Mouse (Mus musculus) liver, embryonic 15.5 days (tissue): ENCODE results near the gene Lmod1. TPM values are rescaled to one million over a fixed set of nuclear protein-coding genes. Genes with fewer than 3 reads are reported as not detected.
"Not testable (repeated sequence)": the region's sequence is repeated elsewhere in the genome, so short reads cannot be mapped to it uniquely, and the experiment has no call there.

ENCODE experiments used
- ATAC-seq: fragments of 200-750 bp; cut with Nextera tagmentation; 2 replicates; pipeline ENCODE4 v1.8.0; 2017; ENCODE audit warnings: moderate number of reproducible peaks, mild to moderate bottlenecking, moderate library complexity; ENCODE audit not compliant: insufficient read depth
- H3K27ac ChIP-seq: fragments of 300-500 bp; sonication (generic); replicated peaks from 2 replicates; pipeline ENCODE4 v1.5.1; 2015; ENCODE audit warnings: mild to moderate bottlenecking, inconsistent platforms
- H3K27me3 ChIP-seq: fragments of 300-500 bp; sonication (generic); 2 replicates; pipeline ENCODE4 v1.6.1; 2015; ENCODE audit warnings: mild to moderate bottlenecking, inconsistent platforms
- H3K36me3 ChIP-seq: fragments of 300-500 bp; sonication (generic); replicated peaks from 2 replicates; pipeline ENCODE4 v1.6.1; 2015; ENCODE audit warnings: moderate library complexity, mild to moderate bottlenecking, inconsistent platforms
- H3K4me1 ChIP-seq: fragments of 300-500 bp; sonication (generic); replicated peaks from 2 replicates; pipeline ENCODE4 v1.6.1; 2015; ENCODE audit warnings: inconsistent platforms
- H3K4me2 ChIP-seq: fragments of 300-500 bp; sonication (generic); 2 replicates; pipeline ENCODE4 v1.6.1; 2015; ENCODE audit warnings: moderate library complexity, mild to moderate bottlenecking, inconsistent platforms
- H3K4me3 ChIP-seq: fragments of 300-500 bp; sonication (generic); replicated peaks from 2 replicates; pipeline ENCODE4 v1.5.1; 2015; ENCODE audit warnings: mild to moderate bottlenecking, inconsistent platforms
- H3K9ac ChIP-seq: fragments of 300-500 bp; sonication (generic); 2 replicates; pipeline ENCODE4 v1.6.1; 2015; ENCODE audit warnings: moderate library complexity, mild to moderate bottlenecking, inconsistent platforms
- H3K9me3 ChIP-seq: fragments of 300-500 bp; sonication (generic); replicated peaks from 2 replicates; pipeline ENCODE4 v1.6.1; 2016; ENCODE audit warnings: inconsistent platforms
- WGBS: fragments of 180-500 bp; shearing (Covaris S2); methylation state at CpG from one replicate; pipeline ENCODE4 v1.1.7; 2015; ENCODE audit warnings: mixed read lengths; ENCODE audit not compliant: insufficient replicate concordance; 5-methylcytosine and 5-hydroxymethylcytosine counted together
- polyA plus RNA-seq: library from polyadenylated mRNA; unstranded; fragments of >200 nt; fragmentation: Nextera tagmentation; extraction: Ambion mirVana; gene quantifications from 2 replicates; pipeline ENCODE4 v1.2.1, GENCODE M21; 2015

Gene Lmod1
- polyA plus RNA-seq, 1 experiment from 2014 or later: 0.12 TPM

DNA sequence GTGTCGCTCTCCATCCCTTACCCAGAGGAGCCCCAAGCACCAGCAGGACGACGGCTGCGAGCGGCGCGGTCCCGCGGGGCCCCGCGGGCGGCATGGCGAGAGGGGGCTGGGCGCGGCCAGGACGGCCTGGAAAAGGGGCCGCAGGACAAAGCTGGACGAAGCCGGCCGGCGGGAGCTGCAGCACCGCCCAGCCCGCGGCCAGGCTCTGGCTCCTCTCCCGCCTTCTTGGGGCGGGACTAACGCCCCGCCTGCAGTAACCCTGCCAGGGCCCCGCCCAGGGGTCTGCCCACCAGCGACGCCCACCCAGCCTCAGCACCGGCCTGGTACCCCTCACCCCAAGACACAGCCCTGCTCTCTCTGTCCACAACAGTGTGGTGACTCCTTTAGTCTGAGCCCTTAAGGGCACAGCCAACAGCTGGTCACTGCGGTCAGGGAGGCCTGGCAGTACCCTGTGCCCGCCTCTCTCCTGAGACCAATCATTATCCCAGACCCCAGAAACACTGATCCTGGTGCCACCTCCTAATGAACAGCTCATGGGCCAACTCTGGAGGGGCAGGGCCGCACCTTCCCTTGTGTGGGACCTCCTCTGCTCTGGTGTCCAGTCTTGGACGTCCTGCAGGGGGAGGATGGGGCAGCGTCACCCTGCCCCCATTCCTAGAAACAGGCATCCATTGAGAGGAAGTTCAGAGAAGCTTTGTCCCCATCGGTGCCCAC is 50.4 kb downstream of the Lmod1 start, which contains the start of gene Shisa4:
Gene Shisa4 (minus strand): TSS at position 370 of the 714 bp plus-strand sequence.
- no peaks in the 10 kb centered on the region for H3K36me3 ChIP-seq
- H3K27ac ChIP-seq: no peak within 1 kb of the TSS
- H3K4me3 ChIP-seq: peak within 1 kb of the TSS; percentile 46
- peak; percentile 62 for ATAC-seq
- H3K9me3 ChIP-seq: no peaks in the 10 kb centered on the region
- H3K9ac ChIP-seq: no peak within 1 kb of the TSS
- WGBS: 4% methylated on average over 38 of the region's 38 CpGs
- peak within 1 kb of the TSS; percentile 70 for H3K4me2 ChIP-seq
- H3K4me1 ChIP-seq: peaks cover 9% of the 10 kb centered on the region; the same call in 1 of the 2 replicates
- peaks cover 57% of the 10 kb centered on the region for H3K27me3 ChIP-seq

GRCm38 (mm10) chr1:135378576-135378975 is 54.0 kb downstream of the Lmod1 start:
- ATAC-seq: no peak

GRCm38 (mm10) chr1:135379048-135379447 is 54.4 kb downstream of the Lmod1 start:
- WGBS: 37% methylated on average over 2 of the region's 2 CpGs

More at GRCm38 (mm10) chr1:135378576-135378975, 54.0 kb downstream of the Lmod1 start:
- Histone ChIP-seq H3K9me3 (no peaks in the 10 kb centered on the region), H3K27ac (no peak overlapping the region), H3K4me3 (no peak overlapping the region), H3K4me1 (peaks cover 9% of the 10 kb centered on the region; the same call in 1 of the 2 replicates), H3K27me3 (peaks cover 34% of the 10 kb centered on the region), H3K4me2 (no peak overlapping the region), H3K36me3 (peaks cover 9% of the 10 kb centered on the region; the same call in 1 of the 2 replicates), H3K9ac (no peak overlapping the region)
- WGBS: 53% methylated on average over 9 of the region's 9 CpGs

DNA sequence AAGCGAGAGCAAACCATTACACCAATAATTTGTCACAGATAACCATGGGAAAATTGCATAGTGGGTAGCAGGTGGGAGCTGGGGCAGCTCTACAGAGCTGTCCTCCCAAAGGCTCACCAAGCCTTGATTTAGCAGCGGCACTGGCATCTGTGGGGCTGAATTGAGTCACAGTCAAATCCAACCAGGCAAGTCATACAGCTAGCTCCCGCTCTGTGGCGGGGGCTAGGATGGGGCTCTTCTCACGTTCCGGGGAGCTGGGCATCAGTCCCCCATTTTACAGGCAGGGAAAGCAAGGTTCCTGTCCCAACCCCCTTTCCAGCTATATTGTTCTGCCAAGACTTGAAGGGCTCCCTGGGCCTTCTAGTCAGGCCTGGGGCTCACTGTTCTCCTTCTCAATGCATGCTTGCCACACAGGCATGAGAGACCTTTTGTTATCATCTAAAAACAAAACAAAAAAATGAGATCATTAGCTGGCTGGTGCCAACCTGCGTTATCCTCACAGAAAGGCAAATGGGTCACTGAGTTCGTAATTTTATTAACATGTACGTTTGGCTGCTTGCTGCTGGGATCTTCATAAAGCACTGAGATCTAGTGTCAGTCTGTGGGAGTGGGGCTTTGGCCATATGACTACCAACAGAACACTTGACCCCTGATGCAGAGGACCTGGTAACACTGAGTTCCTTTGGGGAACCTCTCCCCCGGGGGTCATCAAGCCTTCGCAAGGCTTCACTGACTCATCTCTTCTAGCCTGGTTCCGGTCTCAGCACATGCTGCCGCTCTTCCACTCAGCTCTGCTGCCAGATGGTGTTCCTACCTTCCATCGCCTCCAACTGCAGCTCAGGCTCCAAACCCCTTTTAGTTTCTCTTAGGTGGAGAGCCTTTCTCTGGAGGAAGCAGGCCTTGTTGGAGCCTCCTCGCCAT is 55.7 kb downstream of the Lmod1 start:
- no peaks in the 10 kb centered on the region for H3K9me3 ChIP-seq
- H3K4me1 ChIP-seq: no peaks in the 10 kb centered on the region
- H3K9ac ChIP-seq: no peak overlapping the region
- H3K4me2 ChIP-seq: no peak overlapping the region
- H3K36me3 ChIP-seq: peaks cover 26% of the 10 kb centered on the region
- 68% methylated on average over 15 of the region's 15 CpGs for WGBS
- H3K27ac ChIP-seq: no peak overlapping the region
- no peak overlapping the region for H3K4me3 ChIP-seq
- ATAC-seq: no peak
- H3K27me3 ChIP-seq: peaks cover 19% of the 10 kb centered on the region

More at GRCm38 (mm10) chr1:135379048-135379447, 54.4 kb downstream of the Lmod1 start:
- Histone ChIP-seq H3K27me3 (peaks cover 32% of the 10 kb centered on the region), H3K4me2 (no peak overlapping the region), H3K4me3 (no peak overlapping the region), H3K27ac (no peak overlapping the region), H3K9me3 (no peaks in the 10 kb centered on the region), H3K4me1 (peaks cover 9% of the 10 kb centered on the region; the same call in 1 of the 2 replicates), H3K9ac (no peak overlapping the region), H3K36me3 (peaks cover 13% of the 10 kb centered on the region)
- ATAC-seq: no peak

DNA sequence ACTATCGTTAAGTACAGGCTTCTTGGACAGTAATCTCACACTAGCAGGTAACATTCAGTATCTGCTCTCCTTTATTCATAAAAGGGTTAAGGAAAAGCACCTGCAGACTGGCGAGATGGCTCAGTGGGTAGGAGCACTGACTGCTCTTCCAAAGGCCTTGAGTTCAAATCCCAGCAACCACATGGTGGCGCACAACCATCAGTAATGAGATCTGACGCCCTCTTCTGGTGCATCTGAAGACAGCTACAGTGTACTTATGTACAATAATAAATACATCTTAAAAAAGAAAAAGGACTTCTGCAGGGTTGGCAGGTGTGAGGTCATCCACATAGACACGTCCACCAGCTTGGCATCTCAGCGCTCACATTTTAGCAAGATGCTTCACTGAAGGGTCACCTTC is 57.0 kb downstream of the Lmod1 start:
- not testable (repeated sequence) for H3K4me2 ChIP-seq, H3K27ac ChIP-seq, ATAC-seq, H3K9ac ChIP-seq, H3K4me1 ChIP-seq, H3K27me3 ChIP-seq, H3K4me3 ChIP-seq, H3K9me3 ChIP-seq
- H3K36me3 ChIP-seq: peaks cover 38% of the 10 kb centered on the region
- WGBS: 53% methylated on average over 6 of the region's 6 CpGs

- Histone ChIP-seq H3K4me2 (no peak overlapping the region), H3K4me1 (no peaks in the 10 kb centered on the region)
- no peak for ATAC-seq
These were observed 59.6 kb downstream of the Lmod1 start for GRCm38 (mm10) chr1:135384171-135384570.

DNA sequence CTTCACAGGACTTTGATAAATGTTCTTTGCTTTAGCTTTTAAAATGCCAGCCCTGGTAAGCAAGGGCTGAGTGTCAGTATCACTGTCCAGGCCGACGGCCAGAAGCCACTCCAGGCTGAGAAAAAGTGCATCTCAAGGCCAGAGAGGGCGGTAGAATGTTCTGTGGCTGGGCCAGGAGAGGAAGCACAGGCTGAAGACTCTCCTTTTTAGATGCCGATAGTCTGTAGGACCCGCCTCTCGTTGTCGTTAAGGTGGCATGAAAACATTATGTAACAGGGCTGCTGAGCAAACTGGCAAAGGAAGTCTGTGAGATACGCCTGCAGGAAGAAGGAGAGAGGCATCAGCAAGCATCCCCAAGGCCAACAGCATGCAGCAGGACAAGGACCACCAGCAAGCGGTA is 60.6 kb downstream of the Lmod1 start:
- no peak overlapping the region for H3K27ac ChIP-seq
- H3K27me3 ChIP-seq: no peaks in the 10 kb centered on the region
- no peak for ATAC-seq
- H3K9me3 ChIP-seq: no peaks in the 10 kb centered on the region
- no peaks in the 10 kb centered on the region for H3K4me1 ChIP-seq
- no peak overlapping the region for H3K4me3 ChIP-seq
- H3K4me2 ChIP-seq: no peak overlapping the region
- WGBS: 85% methylated on average over 9 of the region's 9 CpGs
- peaks cover 74% of the 10 kb centered on the region for H3K36me3 ChIP-seq
- no peak overlapping the region for H3K9ac ChIP-seq

More at GRCm38 (mm10) chr1:135384171-135384570, 59.6 kb downstream of the Lmod1 start:
- Histone ChIP-seq H3K9ac (no peak overlapping the region), H3K4me3 (no peak overlapping the region), H3K9me3 (no peaks in the 10 kb centered on the region), H3K27me3 (no peaks in the 10 kb centered on the region), H3K36me3 (peaks cover 64% of the 10 kb centered on the region), H3K27ac (no peak overlapping the region)
- 87% methylated on average over 5 of the region's 5 CpGs for WGBS

- no peak overlapping the region for H3K27ac ChIP-seq
- no peaks in the 10 kb centered on the region for H3K9me3 ChIP-seq
- H3K4me2 ChIP-seq: no peak overlapping the region
- no peaks in the 10 kb centered on the region for H3K4me1 ChIP-seq
- H3K4me3 ChIP-seq: no peak overlapping the region
- H3K9ac ChIP-seq: no peak overlapping the region
- peaks cover 82% of the 10 kb centered on the region for H3K36me3 ChIP-seq
- 88% methylated on average over 5 of the region's 5 CpGs for WGBS
- ATAC-seq: no peak
- no peaks in the 10 kb centered on the region for H3K27me3 ChIP-seq
These were observed 74.9 kb downstream of the Lmod1 start for GRCm38 (mm10) chr1:135399466-135399865.

GRCm38 (mm10) chr1:135401452-135402110 is 77.0 kb downstream of the Lmod1 start:
- Histone ChIP-seq H3K27me3 (no peaks in the 10 kb centered on the region), H3K9me3 (no peaks in the 10 kb centered on the region), H3K4me2 (no peak overlapping the region), H3K4me1 (no peaks in the 10 kb centered on the region), H3K36me3 (peaks cover 87% of the 10 kb centered on the region), H3K9ac (no peak overlapping the region), H3K4me3 (no peak overlapping the region), H3K27ac (no peak overlapping the region)
- 79% methylated on average over 3 of the region's 3 CpGs for WGBS
- no peak for ATAC-seq

- no peak overlapping the region for H3K4me2 ChIP-seq
- H3K4me3 ChIP-seq: no peak overlapping the region
- no peaks in the 10 kb centered on the region for H3K4me1 ChIP-seq
- no peak overlapping the region for H3K27ac ChIP-seq
- peaks cover 86% of the 10 kb centered on the region for H3K36me3 ChIP-seq
- no peaks in the 10 kb centered on the region for H3K9me3 ChIP-seq
- H3K27me3 ChIP-seq: no peaks in the 10 kb centered on the region
- H3K9ac ChIP-seq: no peak overlapping the region
- WGBS: 47% methylated on average over 7 of the region's 7 CpGs
- no peak for ATAC-seq
These were observed 80.7 kb downstream of the Lmod1 start for GRCm38 (mm10) chr1:135405356-135405755.
